Mouse (Mus musculus) neural tube, embryonic 15.5 days (tissue): ENCODE measurements around the gene Sowaha. TPM values are rescaled to one million over a fixed set of nuclear protein-coding genes. Genes with fewer than 3 reads are reported as not detected.

Source experiments
- ATAC-seq: fragments of 200-750 bp; cut with Nextera tagmentation; 2 replicates; pipeline ENCODE4 v1.8.0; 2017; ENCODE audit warnings: mild to moderate bottlenecking, moderate TSS enrichment, moderate library complexity; ENCODE audit not compliant: low FRiP score
- H3K27ac ChIP-seq: fragments of 300-500 bp; sonication (generic); replicated peaks from 2 replicates; pipeline ENCODE4 v1.5.1; 2015; ENCODE audit warnings: mild to moderate bottlenecking, inconsistent platforms
- H3K27me3 ChIP-seq: fragments of 300-500 bp; sonication (generic); replicated peaks from 2 replicates; pipeline ENCODE4 v1.6.1; 2015; ENCODE audit warnings: inconsistent platforms
- H3K36me3 ChIP-seq: fragments of 300-500 bp; sonication (generic); 2 replicates; pipeline ENCODE4 v1.6.1; 2015; ENCODE audit warnings: inconsistent platforms
- H3K4me1 ChIP-seq: fragments of 300-500 bp; sonication (generic); 2 replicates; pipeline ENCODE4 v1.6.1; 2015; ENCODE audit warnings: inconsistent platforms
- H3K4me2 ChIP-seq: fragments of 300-500 bp; sonication (generic); 2 replicates; pipeline ENCODE4 v1.6.1; 2015; ENCODE audit warnings: inconsistent platforms, mild to moderate bottlenecking, moderate library complexity
- H3K4me3 ChIP-seq: fragments of 300-500 bp; sonication (generic); replicated peaks from 2 replicates; pipeline ENCODE4 v1.5.1; 2015; ENCODE audit warnings: mild to moderate bottlenecking, inconsistent platforms
- H3K9ac ChIP-seq: fragments of 300-500 bp; sonication (generic); replicated peaks from 2 replicates; pipeline ENCODE4 v1.6.1; 2015; ENCODE audit warnings: mild to moderate bottlenecking, inconsistent platforms
- H3K9me3 ChIP-seq: fragments of 300-500 bp; sonication (generic); replicated peaks from 2 replicates; pipeline ENCODE4 v1.6.1; 2016; ENCODE audit warnings: inconsistent platforms
- WGBS: fragments of 180-500 bp; shearing (Covaris S2); methylation state at CpG from one replicate; pipeline ENCODE4 v1.1.7; 2015; ENCODE audit warnings: mixed read lengths; 5-methylcytosine and 5-hydroxymethylcytosine counted together
- polyA plus RNA-seq: library from polyadenylated mRNA; unstranded; fragments of >200 nt; fragmentation: Nextera tagmentation; extraction: Ambion mirVana; gene quantifications from 2 replicates; pipeline ENCODE4 v1.2.1, GENCODE M21; 2015

Sowaha gene
- polyA plus RNA-seq, 1 experiment from 2014 or later, result 1.6 TPM

DNA sequence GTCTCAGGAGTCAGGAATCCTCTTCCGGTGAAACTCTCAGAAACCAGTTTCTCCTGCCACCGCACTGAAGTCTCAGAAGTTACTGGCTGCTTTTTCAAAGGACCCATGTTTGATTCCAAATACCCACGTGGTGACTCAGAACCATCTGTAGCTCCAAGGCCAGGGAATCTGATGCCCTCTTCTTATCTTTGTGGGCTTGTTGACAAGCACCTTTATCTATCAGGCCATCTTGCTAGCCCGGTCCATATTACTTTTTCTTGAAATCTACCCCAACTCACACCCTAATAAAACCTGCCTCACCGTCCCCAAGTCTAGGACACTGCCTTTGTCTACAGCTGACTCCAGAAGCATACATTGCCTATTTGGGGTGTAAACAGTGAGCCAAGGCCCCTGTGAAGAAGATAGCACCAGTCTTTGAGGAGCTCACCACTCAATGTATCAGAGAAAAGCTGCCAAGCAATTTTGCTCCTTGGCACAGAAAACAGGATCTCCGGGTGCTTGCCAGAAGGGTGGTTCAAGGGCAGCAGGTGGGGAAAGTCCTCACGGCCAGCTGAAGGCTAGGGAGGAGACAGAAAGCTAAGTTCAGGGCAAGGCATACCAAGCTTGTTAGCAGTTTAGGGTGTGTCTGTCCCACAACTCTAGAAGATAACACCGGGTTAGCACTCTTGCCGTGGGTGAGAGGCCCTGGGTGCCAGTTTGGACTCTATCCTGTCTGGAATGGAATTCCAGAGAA, 3.3 kb upstream of the Sowaha start:
- Histone ChIP-seq H3K4me1 (peaks cover 28% of the 10 kb centered on the region), H3K4me3 (no peak overlapping the region), H3K9me3 (no peaks in the 10 kb centered on the region), H3K27ac (no peak overlapping the region), H3K4me2 (no peak overlapping the region), H3K36me3 (no peaks in the 10 kb centered on the region), H3K27me3 (peaks cover 56% of the 10 kb centered on the region), H3K9ac (no peak overlapping the region)
- no peak for ATAC-seq
- 76% methylated on average over 9 of the region's 9 CpGs for WGBS

DNA sequence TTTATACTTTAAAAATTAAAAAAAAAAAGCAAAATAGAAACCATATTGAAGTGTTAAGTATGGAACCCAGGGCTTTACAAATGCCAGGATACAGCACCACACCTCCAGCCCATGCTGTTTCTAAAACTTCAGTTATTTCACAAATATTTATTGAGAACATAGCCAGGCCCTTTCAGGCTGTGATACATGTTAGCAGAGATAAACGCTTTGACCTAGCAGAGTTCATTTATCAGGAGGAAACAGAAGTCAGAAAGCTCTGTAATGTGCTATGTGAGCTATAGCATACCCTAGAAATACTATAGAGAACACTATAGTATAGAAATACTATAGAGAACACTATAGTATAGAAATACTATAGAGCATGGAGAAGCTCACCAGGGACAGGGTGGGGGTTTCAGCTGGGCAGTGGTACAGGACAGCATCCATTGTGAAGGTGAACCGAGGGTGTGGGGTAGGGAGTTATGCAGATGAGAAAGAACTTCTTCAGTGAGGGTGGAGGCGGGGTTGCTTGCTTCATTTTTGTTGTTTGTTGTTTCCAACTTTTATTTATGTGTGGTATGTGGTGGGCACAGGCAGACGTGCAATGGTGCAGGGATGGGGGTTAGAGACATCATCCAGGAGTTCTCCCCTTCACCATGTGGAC, 1.1 kb upstream of the Sowaha start:
- Histone ChIP-seq H3K4me3 (no peak overlapping the region), H3K9me3 (no peaks in the 10 kb centered on the region), H3K36me3 (no peaks in the 10 kb centered on the region), H3K4me2 (no peak overlapping the region), H3K27ac (no peak overlapping the region), H3K9ac (no peak overlapping the region), H3K4me1 (peaks cover 19% of the 10 kb centered on the region), H3K27me3 (peaks cover 54% of the 10 kb centered on the region)
- ATAC-seq, result no peak
- WGBS, result 67% methylated on average over 4 of the region's 4 CpGs

DNA sequence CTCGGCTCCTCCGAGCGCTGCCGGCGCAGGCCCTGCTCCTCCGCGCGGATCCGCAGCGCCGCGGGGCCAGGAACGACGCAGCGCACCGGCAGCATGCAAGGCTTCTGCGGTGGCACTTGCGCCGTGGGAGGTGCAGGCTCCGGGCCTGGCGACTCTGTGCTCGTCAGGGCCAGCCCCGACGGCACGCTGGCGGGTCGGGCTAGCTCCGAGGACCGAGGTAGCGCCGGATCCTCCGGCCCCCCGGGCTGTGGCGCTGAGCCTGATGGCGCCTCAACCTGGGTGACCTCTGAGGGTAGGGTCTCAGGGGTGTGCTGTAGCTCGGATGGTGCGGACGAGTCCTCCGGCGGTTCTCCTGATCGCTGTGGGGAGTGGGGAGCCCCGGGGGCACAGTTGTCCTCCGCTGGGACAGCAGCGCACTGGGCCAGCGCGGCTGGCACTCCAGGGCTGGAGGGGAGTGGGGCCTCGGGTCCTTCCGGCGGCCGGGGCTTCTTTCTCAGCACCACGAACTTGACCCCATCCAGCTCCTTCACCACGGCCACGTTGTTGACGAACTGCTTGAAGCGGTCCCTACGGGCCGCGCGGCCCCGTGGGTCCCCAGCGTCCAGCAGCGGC, 797 bp downstream of the Sowaha start:
- Histone ChIP-seq H3K4me2 (peak overlapping the region; percentile 83), H3K27me3 (peaks cover 52% of the 10 kb centered on the region), H3K9ac (peak overlapping the region; percentile 43), H3K4me1 (peaks cover 27% of the 10 kb centered on the region), H3K9me3 (no peaks in the 10 kb centered on the region), H3K4me3 (peak overlapping the region; percentile 53), H3K27ac (no peak overlapping the region), H3K36me3 (no peaks in the 10 kb centered on the region)
- WGBS, result under 1% methylated on average over 60 of the region's 62 CpGs
- peak; percentile 32; the same call in 1 of the 2 replicates for ATAC-seq

DNA sequence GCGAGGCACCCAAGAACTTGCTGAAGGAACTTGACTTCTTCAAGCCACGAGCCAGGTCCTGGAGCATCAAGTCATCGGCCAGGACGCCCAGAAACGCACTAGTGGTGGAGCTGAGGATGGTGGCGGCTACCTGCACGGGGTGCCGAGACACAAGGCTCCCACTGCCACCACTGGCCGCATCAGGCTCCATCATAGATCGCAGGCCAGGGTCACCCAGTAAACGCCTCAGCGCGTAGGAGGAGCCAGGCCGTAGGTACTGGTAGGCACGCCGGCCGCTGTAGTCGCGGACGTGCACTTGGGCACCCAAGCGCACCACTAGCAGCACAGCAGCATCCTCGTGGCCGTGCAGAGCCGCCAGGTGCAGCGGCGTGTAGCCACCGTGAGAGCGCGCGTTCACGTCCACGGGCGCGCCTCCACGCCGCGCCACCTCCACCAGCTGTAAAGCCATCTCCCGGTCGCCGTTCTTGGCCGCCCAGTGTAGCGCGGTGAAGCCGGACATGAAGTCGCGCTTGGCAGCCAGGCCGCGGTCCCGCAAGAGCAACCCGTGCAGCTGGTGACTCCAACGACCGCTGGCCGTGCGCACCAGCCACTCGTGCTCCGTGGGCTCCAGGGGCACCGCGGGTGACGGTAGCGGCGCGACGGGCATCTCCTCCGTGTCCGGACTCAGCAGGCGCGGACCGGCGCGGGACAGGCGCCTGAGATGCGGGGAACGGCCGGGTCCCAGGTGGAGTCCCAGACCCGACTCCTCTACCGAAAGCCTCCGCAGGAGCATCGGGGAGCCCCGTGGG, 1.5 kb downstream of the Sowaha start:
- Histone ChIP-seq H3K9me3 (no peaks in the 10 kb centered on the region), H3K27me3 (peaks cover 56% of the 10 kb centered on the region), H3K4me3 (peak overlapping the region; percentile 53), H3K4me1 (peaks cover 27% of the 10 kb centered on the region), H3K36me3 (no peaks in the 10 kb centered on the region), H3K4me2 (peak overlapping the region; percentile 83), H3K27ac (no peak overlapping the region), H3K9ac (peak overlapping the region; percentile 43)
- 0 out of 2 replicates have a peak, but pooled peaks have one; percentile 19 for ATAC-seq
- 5% methylated on average over 79 of the region's 79 CpGs for WGBS

DNA sequence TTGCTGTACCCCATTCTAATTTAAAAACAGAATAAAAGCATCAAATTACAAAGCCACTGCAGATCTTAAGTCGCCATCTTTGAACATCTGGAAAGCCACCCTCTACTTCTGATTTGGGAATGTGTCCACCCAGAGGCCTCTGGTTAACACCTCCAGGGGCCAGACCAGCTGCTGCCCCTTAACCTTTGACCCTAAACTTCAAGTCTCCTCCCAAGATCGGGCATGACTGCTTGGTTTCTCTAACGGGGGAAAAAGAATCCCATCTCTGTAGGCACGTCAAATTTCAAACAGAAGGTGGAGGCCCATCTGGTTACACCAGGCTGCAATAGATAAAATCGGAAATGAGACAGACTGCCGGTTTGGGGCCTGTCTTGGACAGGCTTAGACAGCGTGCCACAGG, 2.2 kb downstream of the Sowaha start:
- Histone ChIP-seq H3K4me2 (0 out of 2 replicates have a peak overlapping the region, but pooled peaks have one; percentile 83), H3K4me1 (peaks cover 27% of the 10 kb centered on the region), H3K4me3 (no peak overlapping the region), H3K9ac (no peak overlapping the region), H3K36me3 (no peaks in the 10 kb centered on the region), H3K27me3 (peaks cover 57% of the 10 kb centered on the region), H3K9me3 (no peaks in the 10 kb centered on the region), H3K27ac (no peak overlapping the region)
- WGBS, result 51% methylated on average over 7 of the region's 7 CpGs
- ATAC-seq, result no peak

DNA sequence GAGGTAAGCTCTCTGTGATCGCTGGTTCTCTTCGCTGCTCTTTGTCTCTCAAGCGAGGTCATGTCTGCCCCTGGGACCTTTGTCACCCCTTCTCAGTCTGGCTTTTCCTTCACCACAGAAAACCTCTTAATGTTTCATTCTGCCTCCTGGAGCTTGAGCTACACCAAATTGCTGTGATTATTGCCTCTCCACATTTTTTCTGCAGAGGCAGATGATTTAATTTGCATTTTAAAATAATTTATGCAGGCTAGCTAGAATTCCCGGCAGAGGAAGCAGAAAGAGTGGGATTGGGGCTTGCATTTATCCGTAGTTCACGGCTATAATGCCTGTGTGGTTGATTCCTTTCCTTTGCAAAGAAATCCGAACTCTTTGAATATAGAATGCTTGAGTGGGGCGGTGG, 4.5 kb downstream of the Sowaha start:
- H3K9me3 ChIP-seq, result no peaks in the 10 kb centered on the region
- peak overlapping the region; percentile 39 for H3K4me2 ChIP-seq
- no peak overlapping the region for H3K27ac ChIP-seq
- no peaks in the 10 kb centered on the region for H3K36me3 ChIP-seq
- 13% methylated on average over 8 of the region's 8 CpGs for WGBS
- ATAC-seq, result no peak
- peaks cover 48% of the 10 kb centered on the region for H3K27me3 ChIP-seq
- H3K4me1 ChIP-seq, result peaks cover 30% of the 10 kb centered on the region
- no peak overlapping the region for H3K9ac ChIP-seq
- H3K4me3 ChIP-seq, result no peak overlapping the region

DNA sequence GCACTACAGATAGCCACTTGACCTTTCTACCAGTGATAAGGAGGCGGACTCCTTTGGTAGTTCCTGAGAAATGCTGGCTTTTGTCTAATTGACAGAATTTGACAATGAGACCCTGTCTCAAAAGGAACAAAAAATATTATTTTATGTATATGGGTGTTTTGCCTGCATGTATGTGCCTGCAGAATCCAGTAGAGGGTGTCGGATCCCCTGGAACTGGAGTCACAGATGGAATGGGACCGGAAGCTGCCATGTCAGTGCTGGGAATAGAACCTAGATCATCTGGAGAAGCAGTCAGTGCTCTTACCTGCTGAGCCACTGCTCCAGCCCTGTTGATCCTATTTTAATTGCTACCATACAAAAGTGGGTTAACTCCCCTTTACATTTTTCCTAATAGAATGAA, 7.4 kb downstream of the Sowaha start:
- H3K4me3 ChIP-seq, result no peak overlapping the region
- H3K27me3 ChIP-seq, result peaks cover 24% of the 10 kb centered on the region
- H3K36me3 ChIP-seq, result no peaks in the 10 kb centered on the region
- no peak for ATAC-seq
- WGBS, result 85% methylated on average over 3 of the region's 3 CpGs
- no peaks in the 10 kb centered on the region for H3K9me3 ChIP-seq
- peaks cover 24% of the 10 kb centered on the region for H3K4me1 ChIP-seq
- H3K9ac ChIP-seq, result no peak overlapping the region
- H3K27ac ChIP-seq, result no peak overlapping the region
- H3K4me2 ChIP-seq, result no peak overlapping the region

DNA sequence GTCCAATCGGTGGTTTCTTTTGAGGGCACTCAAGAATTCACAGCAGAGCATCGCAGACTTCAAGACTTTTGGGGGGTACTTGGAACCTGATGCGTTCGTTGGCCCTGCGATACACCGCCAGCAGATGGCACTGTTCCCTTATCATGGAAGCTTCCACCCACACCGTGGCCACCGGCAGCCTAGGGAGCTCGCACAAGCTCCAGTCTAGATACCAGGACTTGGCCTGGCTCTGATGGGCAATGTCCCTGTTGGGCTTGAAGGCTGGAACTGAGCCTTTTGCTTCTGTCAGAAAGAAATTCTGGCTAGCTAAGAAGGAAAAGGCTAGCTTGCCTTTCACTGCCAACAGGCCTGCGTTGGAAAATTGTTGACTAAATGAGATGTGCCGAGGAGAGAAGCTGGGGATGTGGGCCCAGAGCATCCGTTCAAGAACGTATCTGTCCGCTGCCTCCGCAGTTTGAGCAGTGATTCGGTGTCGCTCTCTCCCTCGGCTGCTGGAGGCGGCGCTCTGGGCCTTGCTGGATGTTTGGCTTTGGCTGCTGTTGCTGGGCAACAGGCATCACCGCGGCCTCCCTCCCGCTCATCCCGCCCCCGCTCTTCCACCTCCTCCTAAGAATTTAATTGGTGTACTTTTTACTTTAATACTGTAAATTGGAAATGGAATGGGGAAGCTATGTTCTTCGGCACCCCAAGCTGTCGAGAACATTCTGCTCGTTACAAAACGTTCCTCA, 9.9 kb downstream of the Sowaha start, which contains the start of gene Gm9837:
TSS of gene Gm9837 (minus strand) at position 512 of the 728 bp plus-strand sequence.
- Histone ChIP-seq H3K4me1 (peaks cover 25% of the 10 kb centered on the region), H3K27ac (peak within 1 kb of the TSS; percentile 75), H3K27me3 (peaks cover 42% of the 10 kb centered on the region), H3K36me3 (no peaks in the 10 kb centered on the region), H3K9ac (0 out of 2 replicates have a peak within 1 kb of the TSS, but pooled peaks have one; percentile 31), H3K9me3 (no peaks in the 10 kb centered on the region), H3K4me2 (peak within 1 kb of the TSS; percentile 56), H3K4me3 (peak within 1 kb of the TSS; percentile 21)
- peak; percentile 83 for ATAC-seq
- 2% methylated on average over 29 of the region's 29 CpGs for WGBS

DNA sequence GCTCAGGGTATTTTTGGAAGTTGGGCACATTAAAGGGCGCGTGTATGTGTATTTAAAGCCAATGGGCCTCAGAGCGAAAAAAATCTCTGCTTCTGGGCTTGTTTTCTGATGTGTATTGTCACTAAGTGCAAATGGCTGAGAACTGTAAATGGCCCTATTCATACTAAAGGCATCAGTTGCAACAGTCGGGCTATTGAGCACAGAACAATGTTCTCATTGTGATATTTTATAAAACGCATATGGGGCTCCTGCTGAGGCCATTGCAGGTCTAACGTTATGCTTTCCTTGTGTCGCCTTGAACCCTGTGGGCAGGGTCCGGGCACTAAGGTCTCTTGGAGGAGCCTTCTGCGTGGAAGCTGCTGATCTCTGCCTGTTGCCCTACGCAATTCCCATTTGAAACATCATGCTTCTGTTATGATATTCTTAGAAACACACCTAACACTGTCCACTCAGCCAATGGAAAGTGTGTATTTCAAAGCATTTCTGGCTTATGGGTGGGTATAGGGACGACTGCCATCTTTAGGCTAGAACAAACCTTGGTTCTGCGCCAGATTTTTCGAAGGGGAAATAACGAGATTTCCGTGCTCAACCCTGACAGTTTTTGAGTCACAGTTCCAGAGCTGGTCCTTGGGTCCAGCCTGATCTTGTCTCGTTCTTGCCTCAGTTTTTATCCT, 10.6 kb downstream of the Sowaha start:
- peaks cover 25% of the 10 kb centered on the region for H3K4me1 ChIP-seq
- H3K36me3 ChIP-seq, result no peaks in the 10 kb centered on the region
- ATAC-seq, result no peak; the same call in 1 of the 2 replicates
- peak overlapping the region; percentile 56 for H3K4me2 ChIP-seq
- 30% methylated on average over 16 of the region's 16 CpGs for WGBS
- H3K9me3 ChIP-seq, result no peaks in the 10 kb centered on the region
- no peak overlapping the region for H3K9ac ChIP-seq
- no peak overlapping the region for H3K27ac ChIP-seq
- no peak overlapping the region for H3K4me3 ChIP-seq
- H3K27me3 ChIP-seq, result peaks cover 49% of the 10 kb centered on the region

DNA sequence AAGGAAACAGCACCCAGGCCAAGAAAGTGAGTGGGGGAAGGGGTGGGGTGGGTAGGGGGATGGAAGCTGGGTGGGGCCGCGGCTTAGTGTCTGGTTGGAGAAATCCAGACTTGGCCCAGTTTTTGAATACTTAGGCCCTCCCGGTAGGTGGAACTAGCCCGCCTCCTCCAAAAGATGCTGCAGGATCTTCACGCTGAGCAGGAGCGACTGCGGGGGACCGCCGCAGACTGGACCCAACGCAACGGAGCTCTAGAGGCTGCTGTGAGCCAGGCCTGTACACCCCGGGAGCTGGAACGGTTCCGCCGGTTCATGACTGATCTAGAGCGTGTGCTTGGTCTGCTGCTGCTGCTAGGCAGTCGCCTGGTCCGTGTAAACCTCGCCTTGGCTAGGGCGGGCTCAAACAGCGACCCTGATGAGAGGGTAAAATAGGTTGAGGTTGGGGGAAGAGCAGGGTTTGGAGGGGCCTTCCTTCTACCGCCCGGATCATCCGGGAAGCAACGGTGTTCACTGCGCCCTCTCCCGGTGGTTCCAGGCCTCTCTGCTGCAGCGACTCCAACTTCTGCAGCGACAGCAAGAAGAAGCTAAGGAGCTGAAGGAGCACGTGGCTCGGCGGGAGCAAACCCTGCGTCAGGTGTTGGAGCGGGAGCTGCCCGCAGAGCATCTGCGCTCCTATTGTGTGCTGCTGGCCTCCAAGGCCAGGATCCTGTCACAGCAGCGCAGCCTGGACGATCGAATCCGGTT, 13.7 kb downstream of the Sowaha start:
- H3K4me3 ChIP-seq, result peak overlapping the region; percentile 37
- H3K4me1 ChIP-seq, result peaks cover 36% of the 10 kb centered on the region
- peaks cover 68% of the 10 kb centered on the region for H3K27me3 ChIP-seq
- no peak overlapping the region for H3K27ac ChIP-seq
- H3K4me2 ChIP-seq, result peak overlapping the region; percentile 65
- H3K36me3 ChIP-seq, result no peaks in the 10 kb centered on the region
- peak overlapping the region; percentile 41 for H3K9ac ChIP-seq
- H3K9me3 ChIP-seq, result no peaks in the 10 kb centered on the region
- WGBS, result 9% methylated on average over 40 of the region's 40 CpGs
- peak; percentile 60 for ATAC-seq
